Mouse (Mus musculus): ENCODE results near the gene Cuedc1. TPM values are rescaled to one million over a fixed set of nuclear protein-coding genes. Genes with fewer than 3 reads are reported as not detected.

Cuedc1 gene
- polyA plus RNA-seq, 1 experiment from 2014 or later: 54.6 TPM

GRCm38 (mm10) chr11:88090293-88090692 lies 7.6 kb upstream of the Cuedc1 start:
- H3K27me3 ChIP-seq (replicated peaks): no peaks in the 10 kb centered on the region
- H3K4me3 ChIP-seq: no peak overlapping the region
- ATAC-seq (replicated peaks): no peak
- H3K4me2 ChIP-seq: no peak overlapping the region
- 74% methylated on average over 5 of the region's 5 CpGs for WGBS
- no peaks in the 10 kb centered on the region for H3K9me3 ChIP-seq
- H3K4me1 ChIP-seq: peaks cover 17% of the 10 kb centered on the region
- H3K36me3 ChIP-seq (replicated peaks): no peaks in the 10 kb centered on the region
- no peak overlapping the region for H3K27ac ChIP-seq
- H3K9ac ChIP-seq: no peak overlapping the region

GRCm38 (mm10) chr11:88091949-88092348 lies 5.9 kb upstream of the Cuedc1 start:
- H3K9me3 ChIP-seq: no peaks in the 10 kb centered on the region
- peaks cover 8% of the 10 kb centered on the region for H3K4me1 ChIP-seq
- no peaks in the 10 kb centered on the region for H3K27me3 ChIP-seq (replicated peaks)
- no peak overlapping the region for H3K4me2 ChIP-seq
- no peak overlapping the region for H3K27ac ChIP-seq
- WGBS: 90% methylated on average over 1 of the region's 1 CpGs
- ATAC-seq (replicated peaks): no peak
- no peak overlapping the region for H3K4me3 ChIP-seq
- no peak overlapping the region for H3K9ac ChIP-seq
- no peaks in the 10 kb centered on the region for H3K36me3 ChIP-seq (replicated peaks)

GRCm38 (mm10) chr11:88097173-88097572 lies 685 bp upstream of the Cuedc1 start:
- WGBS: 31% methylated on average over 4 of the region's 4 CpGs
- H3K4me1 ChIP-seq: peaks cover 35% of the 10 kb centered on the region
- H3K9ac ChIP-seq: no peak overlapping the region
- H3K27me3 ChIP-seq (replicated peaks): no peaks in the 10 kb centered on the region
- 0 out of 2 replicates have a peak overlapping the region, but pooled peaks have one; percentile 74 for H3K4me2 ChIP-seq
- H3K36me3 ChIP-seq (replicated peaks): no peaks in the 10 kb centered on the region
- no peak for ATAC-seq (replicated peaks)
- no peak overlapping the region for H3K27ac ChIP-seq
- no peak overlapping the region for H3K4me3 ChIP-seq
- no peaks in the 10 kb centered on the region for H3K9me3 ChIP-seq

- peak; percentile 76 for ATAC-seq (replicated peaks)
- no peaks in the 10 kb centered on the region for H3K9me3 ChIP-seq
- peaks cover 35% of the 10 kb centered on the region for H3K4me1 ChIP-seq
- peak overlapping the region; percentile 74 for H3K4me2 ChIP-seq
- WGBS: under 1% methylated on average over 80 of the region's 95 CpGs
- H3K36me3 ChIP-seq (replicated peaks): no peaks in the 10 kb centered on the region
- H3K27ac ChIP-seq: peak overlapping the region; percentile 85
- H3K9ac ChIP-seq: peak overlapping the region; percentile 96
- H3K27me3 ChIP-seq (replicated peaks): no peaks in the 10 kb centered on the region
- H3K4me3 ChIP-seq: peak overlapping the region; percentile 85
Measured at GRCm38 (mm10) chr11:88098787-88099598, 1.1 kb downstream of the Cuedc1 start.

DNA sequence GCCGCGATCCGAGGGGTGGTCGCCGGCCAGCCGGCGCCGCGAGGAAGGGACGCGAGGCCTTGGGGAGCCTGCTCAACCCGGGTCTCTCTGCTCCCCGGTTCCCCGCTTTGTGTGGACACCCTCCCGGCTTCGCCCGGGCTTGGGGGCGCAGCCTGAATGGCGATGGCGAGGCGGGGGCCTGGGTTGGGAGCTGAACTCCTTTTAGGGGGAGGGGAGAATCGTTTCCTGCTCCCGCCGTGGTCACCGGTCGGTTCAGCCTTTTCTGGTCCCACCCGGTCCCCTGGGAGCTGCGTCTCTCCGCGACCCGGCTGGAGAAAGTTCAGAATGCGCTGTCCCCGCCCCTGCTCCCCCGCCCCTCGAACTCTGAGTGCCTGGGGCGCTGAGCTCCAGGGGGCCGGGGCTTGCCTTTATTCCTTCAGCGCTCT lies 1.8 kb downstream of the Cuedc1 start:
- H3K4me2 ChIP-seq: peak overlapping the region; percentile 74
- peak overlapping the region; percentile 85 for H3K27ac ChIP-seq
- no peaks in the 10 kb centered on the region for H3K27me3 ChIP-seq (replicated peaks)
- H3K4me1 ChIP-seq: peaks cover 35% of the 10 kb centered on the region
- no peaks in the 10 kb centered on the region for H3K9me3 ChIP-seq
- no peaks in the 10 kb centered on the region for H3K36me3 ChIP-seq (replicated peaks)
- ATAC-seq (replicated peaks): peak; percentile 25
- H3K4me3 ChIP-seq: peak overlapping the region; percentile 85
- whole genome bisulfite sequencing: under 1% methylated on average over 34 of the region's 38 CpGs
- H3K9ac ChIP-seq: peak overlapping the region; percentile 96

GRCm38 (mm10) chr11:88100170-88100569 lies 2.3 kb downstream of the Cuedc1 start:
- Histone ChIP-seq H3K9ac (peak overlapping the region; percentile 96; the same call in 1 of the 2 replicates), H3K4me1 (peaks cover 35% of the 10 kb centered on the region), H3K36me3 (replicated peaks) (no peaks in the 10 kb centered on the region), H3K27ac (peak overlapping the region; percentile 8; the same call in 1 of the 2 replicates), H3K4me3 (peak overlapping the region; percentile 85), H3K27me3 (replicated peaks) (no peaks in the 10 kb centered on the region), H3K4me2 (peak overlapping the region; percentile 74), H3K9me3 (no peaks in the 10 kb centered on the region)
- no peak; the same call in 1 of the 2 replicates for ATAC-seq (replicated peaks)
- WGBS: 31% methylated on average over 4 of the region's 4 CpGs

- Histone ChIP-seq H3K36me3 (replicated peaks) (no peaks in the 10 kb centered on the region), H3K4me1 (peaks cover 33% of the 10 kb centered on the region), H3K9me3 (no peaks in the 10 kb centered on the region), H3K4me2 (no peak overlapping the region), H3K27me3 (replicated peaks) (no peaks in the 10 kb centered on the region), H3K9ac (no peak overlapping the region), H3K4me3 (no peak overlapping the region), H3K27ac (no peak overlapping the region)
- no peak for ATAC-seq (replicated peaks)
- 92% methylated on average over 19 of the region's 19 CpGs for WGBS
Measured at GRCm38 (mm10) chr11:88103214-88103941, 5.5 kb downstream of the Cuedc1 start.

GRCm38 (mm10) chr11:88105494-88106291 lies 7.8 kb downstream of the Cuedc1 start:
- Histone ChIP-seq H3K9ac (no peak overlapping the region), H3K4me3 (no peak overlapping the region), H3K4me1 (peaks cover 22% of the 10 kb centered on the region), H3K27me3 (replicated peaks) (no peaks in the 10 kb centered on the region), H3K4me2 (no peak overlapping the region), H3K27ac (no peak overlapping the region), H3K9me3 (no peaks in the 10 kb centered on the region), H3K36me3 (replicated peaks) (no peaks in the 10 kb centered on the region)
- no peak for ATAC-seq (replicated peaks)
- WGBS: 74% methylated on average over 6 of the region's 6 CpGs

- no peaks in the 10 kb centered on the region for H3K9me3 ChIP-seq
- ATAC-seq (replicated peaks): no peak
- H3K36me3 ChIP-seq (replicated peaks): no peaks in the 10 kb centered on the region
- no peak overlapping the region for H3K9ac ChIP-seq
- no peaks in the 10 kb centered on the region for H3K27me3 ChIP-seq (replicated peaks)
- WGBS: 78% methylated on average over 8 of the region's 8 CpGs
- H3K27ac ChIP-seq: no peak overlapping the region
- peaks cover 16% of the 10 kb centered on the region for H3K4me1 ChIP-seq
- H3K4me2 ChIP-seq: no peak overlapping the region
- no peak overlapping the region for H3K4me3 ChIP-seq
Measured at GRCm38 (mm10) chr11:88106292-88106554, 8.4 kb downstream of the Cuedc1 start.

GRCm38 (mm10) chr11:88107365-88107764 lies 9.5 kb downstream of the Cuedc1 start:
- Histone ChIP-seq H3K4me2 (no peak overlapping the region), H3K9me3 (no peaks in the 10 kb centered on the region), H3K27me3 (replicated peaks) (no peaks in the 10 kb centered on the region), H3K36me3 (replicated peaks) (no peaks in the 10 kb centered on the region), H3K27ac (no peak overlapping the region), H3K4me1 (peaks cover 19% of the 10 kb centered on the region), H3K4me3 (no peak overlapping the region), H3K9ac (no peak overlapping the region)
- WGBS: 80% methylated on average over 4 of the region's 4 CpGs
- ATAC-seq (replicated peaks): no peak

DNA sequence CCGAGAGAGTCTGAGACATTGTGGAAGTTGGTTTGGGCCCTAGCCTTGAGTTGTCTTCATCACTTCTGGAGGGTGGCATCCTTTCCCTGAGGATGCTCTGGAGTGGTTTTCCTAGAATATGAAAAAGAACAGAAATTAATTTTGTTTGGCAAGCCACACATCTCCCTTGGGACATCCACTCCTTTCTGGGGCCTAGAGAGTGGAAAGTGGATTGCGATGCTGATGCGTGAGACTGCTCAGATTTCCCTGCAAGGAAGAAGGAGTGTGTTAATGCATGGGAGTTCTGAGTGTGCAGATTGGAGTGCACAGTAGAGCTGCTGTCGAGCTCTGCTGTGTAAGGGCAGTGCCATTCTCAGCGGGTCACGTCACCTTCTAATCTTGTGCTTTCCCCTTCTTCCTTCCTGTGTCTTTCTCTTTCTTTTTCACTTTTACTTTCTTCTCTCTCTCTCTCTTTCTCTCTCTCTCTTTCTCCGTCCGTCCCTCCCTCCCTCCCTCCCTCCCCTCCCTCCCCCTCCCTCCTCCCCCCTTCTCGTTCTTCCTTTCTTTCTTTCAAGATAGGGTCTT lies 12.3 kb downstream of the Cuedc1 start:
- no peaks in the 10 kb centered on the region for H3K27me3 ChIP-seq (replicated peaks)
- no peaks in the 10 kb centered on the region for H3K36me3 ChIP-seq (replicated peaks)
- H3K4me2 ChIP-seq: no peak overlapping the region
- ATAC-seq (replicated peaks): no peak
- H3K27ac ChIP-seq: no peak overlapping the region
- no peak overlapping the region for H3K9ac ChIP-seq
- peaks cover 38% of the 10 kb centered on the region for H3K4me1 ChIP-seq
- H3K4me3 ChIP-seq: no peak overlapping the region
- H3K9me3 ChIP-seq: no peaks in the 10 kb centered on the region
- WGBS: 68% methylated on average over 9 of the region's 9 CpGs

- no peak overlapping the region for H3K4me2 ChIP-seq
- peaks cover 43% of the 10 kb centered on the region for H3K4me1 ChIP-seq
- no peaks in the 10 kb centered on the region for H3K27me3 ChIP-seq (replicated peaks)
- no peak for ATAC-seq (replicated peaks)
- no peak overlapping the region for H3K9ac ChIP-seq
- no peak overlapping the region for H3K27ac ChIP-seq
- H3K4me3 ChIP-seq: no peak overlapping the region
- 61% methylated on average over 13 of the region's 13 CpGs for WGBS
- H3K36me3 ChIP-seq (replicated peaks): no peaks in the 10 kb centered on the region
- H3K9me3 ChIP-seq: no peaks in the 10 kb centered on the region
Measured at GRCm38 (mm10) chr11:88112078-88112477, 14.2 kb downstream of the Cuedc1 start.
